Mouse (Mus musculus): ENCODE results near the gene Gstp2. TPM values are rescaled to one million over a fixed set of nuclear protein-coding genes. Genes with fewer than 3 reads are reported as not detected.
A peak's percentile ranks its signal among the peaks of the same experiment; 100 is the strongest.

The Gstp2 gene
- polyA plus RNA-seq, 1 experiment from 2014 or later, result 13.2 TPM

GRCm38 (mm10) chr19:4017921-4018587, 27.8 kb downstream of the Gstp2 start:
- no peaks in the 10 kb centered on the region for H3K36me3 ChIP-seq
- no peak overlapping the region for H3K4me2 ChIP-seq
- no peaks in the 10 kb centered on the region for H3K9me3 ChIP-seq
- H3K9ac ChIP-seq, result no peak overlapping the region
- H3K27me3 ChIP-seq (replicated peaks), result no peaks in the 10 kb centered on the region
- ATAC-seq (ENCODE audit: insufficient read depth, low FRiP score, low read depth), result no peak
- H3K4me3 ChIP-seq (replicated peaks), result no peak overlapping the region
- H3K27ac ChIP-seq, result no peak overlapping the region
- H3K4me1 ChIP-seq, result peaks cover 10% of the 10 kb centered on the region
- WGBS, result 53% methylated on average over 10 of the region's 10 CpGs

DNA sequence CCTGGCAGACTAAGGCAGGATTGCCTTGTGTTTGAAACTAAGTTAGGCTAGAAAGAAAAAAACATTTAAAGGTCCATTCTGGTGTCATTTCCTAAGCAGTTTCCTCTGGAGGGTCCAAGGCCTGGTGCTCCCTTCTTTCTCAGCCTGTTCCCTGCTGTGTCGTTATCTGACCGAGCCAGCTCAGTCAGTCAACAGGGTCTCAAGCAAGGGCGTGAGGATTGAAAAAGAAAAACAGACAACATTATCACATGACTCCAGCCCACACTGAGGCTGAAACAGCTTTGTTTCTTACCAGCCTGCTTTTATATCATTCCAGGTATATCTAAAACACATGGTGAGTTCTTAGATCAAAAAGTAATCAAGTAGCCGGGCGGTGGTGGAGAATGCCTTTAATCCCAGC, 30.2 kb downstream of the Gstp2 start:
- no peak overlapping the region for H3K4me2 ChIP-seq
- 60% methylated on average over 5 of the region's 5 CpGs for WGBS
- no peak overlapping the region for H3K27ac ChIP-seq
- no peak for ATAC-seq (ENCODE audit: insufficient read depth, low FRiP score, low read depth)
- H3K9me3 ChIP-seq, result no peaks in the 10 kb centered on the region
- peaks cover 23% of the 10 kb centered on the region for H3K4me1 ChIP-seq
- H3K27me3 ChIP-seq (replicated peaks), result no peaks in the 10 kb centered on the region
- no peak overlapping the region for H3K4me3 ChIP-seq (replicated peaks)
- no peak overlapping the region for H3K9ac ChIP-seq
- peaks cover 4% of the 10 kb centered on the region; the same call in 1 of the 2 replicates for H3K36me3 ChIP-seq

GRCm38 (mm10) chr19:4014802-4015201, 31.0 kb downstream of the Gstp2 start:
- Histone ChIP-seq H3K27me3 (replicated peaks) (no peaks in the 10 kb centered on the region), H3K4me1 (peaks cover 23% of the 10 kb centered on the region), H3K9me3 (no peaks in the 10 kb centered on the region), H3K36me3 (peaks cover 4% of the 10 kb centered on the region; the same call in 1 of the 2 replicates), H3K27ac (no peak overlapping the region), H3K9ac (no peak overlapping the region), H3K4me3 (replicated peaks) (no peak overlapping the region), H3K4me2 (no peak overlapping the region)
- ATAC-seq (ENCODE audit: insufficient read depth, low FRiP score, low read depth), result no peak

- Histone ChIP-seq H3K27me3 (replicated peaks) (no peaks in the 10 kb centered on the region), H3K4me1 (peaks cover 14% of the 10 kb centered on the region), H3K4me3 (replicated peaks) (peak overlapping the region; percentile 94), H3K4me2 (peak overlapping the region; percentile 71), H3K9me3 (no peaks in the 10 kb centered on the region), H3K27ac (peak overlapping the region; percentile 54; the same call in 1 of the 2 replicates), H3K36me3 (peaks cover 15% of the 10 kb centered on the region; the same call in 1 of the 2 replicates), H3K9ac (no peak overlapping the region)
- WGBS, result 15% methylated on average over 9 of the region's 9 CpGs
- peak; percentile 12 for ATAC-seq (ENCODE audit: insufficient read depth, low FRiP score, low read depth)
Measured at GRCm38 (mm10) chr19:4013066-4013465, 32.8 kb downstream of the Gstp2 start.

GRCm38 (mm10) chr19:4012432-4013022, 33.3 kb downstream of the Gstp2 start, which contains the start of gene Ndufv1:
Gene Ndufv1, minus strand, starts transcription at chr19:4012806.
- peak; percentile 99 for ATAC-seq (ENCODE audit: insufficient read depth, low FRiP score, low read depth)
- Histone ChIP-seq H3K27me3 (replicated peaks) (no peaks in the 10 kb centered on the region), H3K4me3 (replicated peaks) (peak within 1 kb of the TSS; percentile 94), H3K4me1 (peaks cover 14% of the 10 kb centered on the region), H3K36me3 (peaks cover 20% of the 10 kb centered on the region), H3K4me2 (peak within 1 kb of the TSS; percentile 71), H3K27ac (peak within 1 kb of the TSS; percentile 68), H3K9me3 (no peaks in the 10 kb centered on the region), H3K9ac (peak within 1 kb of the TSS; percentile 82)
- WGBS, result under 1% methylated on average over 45 of the region's 45 CpGs

DNA sequence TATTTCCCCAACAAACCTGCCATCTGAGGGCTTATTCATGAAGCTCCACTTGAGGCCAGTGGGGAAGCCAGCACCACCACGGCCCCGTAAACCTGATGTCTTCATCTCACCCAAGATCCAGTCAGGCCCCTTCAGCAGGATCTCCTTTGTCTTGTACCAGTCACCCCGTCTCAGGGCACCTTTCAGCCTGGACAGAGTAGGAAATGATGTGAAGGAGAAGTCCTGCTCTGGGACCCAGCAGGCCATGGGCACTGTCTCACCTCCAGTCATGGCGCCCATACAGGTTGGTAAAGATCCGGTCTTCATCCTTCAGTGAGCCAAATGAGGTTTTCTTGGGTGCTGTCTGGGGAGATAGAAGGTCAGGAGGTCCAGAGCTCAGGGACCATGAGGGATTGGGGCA, 34.7 kb downstream of the Gstp2 start:
- Histone ChIP-seq H3K27ac (no peak overlapping the region), H3K4me3 (replicated peaks) (no peak overlapping the region), H3K36me3 (peaks cover 31% of the 10 kb centered on the region), H3K9ac (no peak overlapping the region), H3K9me3 (no peaks in the 10 kb centered on the region), H3K27me3 (replicated peaks) (no peaks in the 10 kb centered on the region), H3K4me1 (peaks cover 14% of the 10 kb centered on the region), H3K4me2 (no peak overlapping the region)
- no peak for ATAC-seq (ENCODE audit: insufficient read depth, low FRiP score, low read depth)
- 91% methylated on average over 5 of the region's 5 CpGs for whole genome bisulfite sequencing

GRCm38 (mm10) chr19:4005971-4006370, 39.9 kb downstream of the Gstp2 start:
- Histone ChIP-seq H3K9me3 (no peaks in the 10 kb centered on the region), H3K9ac (no peak overlapping the region), H3K36me3 (peaks cover 29% of the 10 kb centered on the region), H3K4me1 (peaks cover 12% of the 10 kb centered on the region), H3K4me2 (no peak overlapping the region), H3K27me3 (replicated peaks) (no peaks in the 10 kb centered on the region), H3K27ac (no peak overlapping the region), H3K4me3 (replicated peaks) (no peak overlapping the region)
- 90% methylated on average over 8 of the region's 8 CpGs for WGBS
- no peak for ATAC-seq (ENCODE audit: insufficient read depth, low FRiP score, low read depth)

GRCm38 (mm10) chr19:4005091-4005490, 40.7 kb downstream of the Gstp2 start:
- Histone ChIP-seq H3K4me1 (peaks cover 12% of the 10 kb centered on the region), H3K27ac (no peak overlapping the region), H3K27me3 (replicated peaks) (no peaks in the 10 kb centered on the region), H3K9ac (no peak overlapping the region), H3K36me3 (peaks cover 27% of the 10 kb centered on the region), H3K4me3 (replicated peaks) (no peak overlapping the region), H3K4me2 (no peak overlapping the region), H3K9me3 (no peaks in the 10 kb centered on the region)
- no peak for ATAC-seq (ENCODE audit: insufficient read depth, low FRiP score, low read depth)
- WGBS, result 87% methylated on average over 9 of the region's 9 CpGs

- 81% methylated on average over 15 of the region's 15 CpGs for WGBS
- Histone ChIP-seq H3K4me1 (peaks cover 17% of the 10 kb centered on the region), H3K27ac (no peak overlapping the region), H3K4me3 (replicated peaks) (no peak overlapping the region), H3K27me3 (replicated peaks) (no peaks in the 10 kb centered on the region), H3K4me2 (no peak overlapping the region), H3K9me3 (no peaks in the 10 kb centered on the region), H3K36me3 (peaks cover 27% of the 10 kb centered on the region), H3K9ac (no peak overlapping the region)
- no peak for ATAC-seq (ENCODE audit: insufficient read depth, low FRiP score, low read depth)
Measured at GRCm38 (mm10) chr19:4004331-4004730, 41.5 kb downstream of the Gstp2 start.

DNA sequence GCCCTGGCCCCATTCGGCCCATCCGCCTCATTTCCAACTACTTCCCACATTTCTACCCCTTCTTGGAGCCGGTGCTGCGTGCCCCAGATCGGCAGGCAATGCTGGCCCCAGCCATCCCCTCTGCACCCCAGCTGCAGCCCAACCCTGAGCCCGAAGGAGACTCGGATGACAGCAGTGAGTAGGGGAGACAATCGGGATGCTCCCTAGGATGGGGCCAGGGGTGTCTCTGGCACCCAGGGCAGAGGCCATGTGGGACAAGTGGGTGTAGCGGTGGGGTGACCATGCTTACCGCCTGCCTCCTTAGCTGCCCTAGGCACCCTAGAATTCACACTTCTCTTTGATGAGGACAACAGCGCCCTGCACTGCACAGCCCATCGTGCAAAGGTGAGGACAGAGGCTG, 42.2 kb downstream of the Gstp2 start:
- no peaks in the 10 kb centered on the region for H3K27me3 ChIP-seq (replicated peaks)
- H3K4me2 ChIP-seq, result no peak overlapping the region
- WGBS, result 73% methylated on average over 12 of the region's 12 CpGs
- H3K9ac ChIP-seq, result no peak overlapping the region
- H3K27ac ChIP-seq, result no peak overlapping the region
- H3K4me3 ChIP-seq (replicated peaks), result no peak overlapping the region
- no peak for ATAC-seq (ENCODE audit: insufficient read depth, low FRiP score, low read depth)
- no peaks in the 10 kb centered on the region for H3K9me3 ChIP-seq
- peaks cover 22% of the 10 kb centered on the region for H3K36me3 ChIP-seq
- H3K4me1 ChIP-seq, result peaks cover 19% of the 10 kb centered on the region

DNA sequence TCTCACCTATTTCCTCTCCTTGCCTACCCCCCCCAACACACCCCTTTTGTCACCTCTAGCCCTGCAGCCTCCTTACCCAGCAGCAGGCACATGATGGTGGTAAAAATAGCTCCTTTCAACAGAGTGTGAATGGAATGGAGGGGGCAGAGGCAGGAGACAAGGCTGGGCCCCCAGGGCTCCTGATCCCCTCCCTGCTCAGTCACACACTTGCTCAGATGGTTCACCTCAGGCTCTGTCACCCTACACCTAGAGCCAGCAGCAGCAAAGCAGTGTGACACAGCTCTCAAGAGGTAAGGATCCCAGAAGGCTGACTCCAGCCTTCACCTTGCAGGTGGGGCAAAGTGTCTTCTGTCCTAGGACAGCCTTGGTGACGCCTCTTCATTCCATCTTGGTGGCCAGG, 42.7 kb downstream of the Gstp2 start, which contains the start of gene Doc2g:
Gene Doc2g (plus strand): TSS at position 202 of the 400 bp plus-strand sequence.
- WGBS, result 75% methylated on average over 1 of the region's 1 CpGs
- Histone ChIP-seq H3K27me3 (replicated peaks) (no peaks in the 10 kb centered on the region), H3K27ac (no peak within 1 kb of the TSS), H3K4me1 (peaks cover 19% of the 10 kb centered on the region), H3K4me2 (no peak within 1 kb of the TSS), H3K9ac (no peak within 1 kb of the TSS), H3K4me3 (replicated peaks) (no peak within 1 kb of the TSS), H3K9me3 (no peaks in the 10 kb centered on the region), H3K36me3 (peaks cover 17% of the 10 kb centered on the region)
- no peak for ATAC-seq (ENCODE audit: insufficient read depth, low FRiP score, low read depth)

DNA sequence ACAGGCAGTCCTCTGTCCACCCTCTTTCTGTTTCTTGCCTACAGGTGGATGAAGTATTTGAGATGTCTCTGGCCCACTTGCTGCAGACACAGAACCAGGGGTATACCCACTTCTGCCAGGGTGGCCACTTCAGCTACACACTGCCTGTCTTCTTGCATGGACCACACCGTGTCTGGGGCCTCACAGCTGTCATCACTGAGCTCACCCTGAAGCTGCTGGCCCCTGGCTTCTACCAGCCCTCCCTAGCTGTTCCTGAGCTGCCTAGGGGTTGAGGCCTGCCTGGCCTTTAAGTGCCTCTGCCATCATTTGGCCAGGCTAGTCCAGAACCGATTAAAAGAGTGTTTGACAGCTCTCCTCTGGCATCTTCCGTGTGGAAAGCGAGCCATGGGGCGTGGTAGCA, 44.1 kb downstream of the Gstp2 start:
- 75% methylated on average over 5 of the region's 5 CpGs for WGBS
- Histone ChIP-seq H3K27me3 (replicated peaks) (no peaks in the 10 kb centered on the region), H3K27ac (no peak overlapping the region), H3K4me2 (peak overlapping the region; percentile 84), H3K4me3 (replicated peaks) (no peak overlapping the region), H3K9me3 (no peaks in the 10 kb centered on the region), H3K4me1 (peaks cover 19% of the 10 kb centered on the region), H3K9ac (no peak overlapping the region), H3K36me3 (peaks cover 3% of the 10 kb centered on the region)
- no peak for ATAC-seq (ENCODE audit: insufficient read depth, low FRiP score, low read depth)

Measured in stomach, embryonic 15.5 days (tissue).